Mouse (Mus musculus) frontal cortex, postnatal 10 days (tissue): ENCODE data around the gene Tspan2.
A peak's percentile ranks its signal among the peaks of the same experiment; 100 is the strongest.

ENCODE experiments used
- DNase-seq, 2 experiments: peaks; one replicate each; pipeline ENCODE4 v3.0.0; 2022; ENCODE audit warnings: low spot score in 2 of 2, mixed read lengths in 1 of 2

The Tspan2 gene

DNA sequence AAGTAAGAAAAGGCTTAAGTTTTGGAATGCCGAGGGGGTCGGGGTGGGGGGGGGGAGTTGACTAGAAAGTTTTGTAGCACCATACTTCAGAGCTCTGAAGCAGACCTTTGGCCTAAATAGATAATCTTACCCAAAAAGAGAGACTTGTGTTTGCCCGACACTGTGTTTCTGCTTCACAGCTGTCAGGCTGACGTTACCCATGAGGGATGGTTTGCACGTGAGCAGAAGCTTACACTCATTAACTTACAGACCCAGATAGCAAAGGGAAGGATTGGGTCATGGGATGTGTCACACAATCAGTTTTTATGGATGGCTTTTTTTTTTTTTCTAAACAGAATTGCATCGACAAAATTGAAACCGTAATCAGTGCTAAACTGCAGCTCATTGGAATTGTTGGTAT is 30.5 kb downstream of the Tspan2 start:
- DNase-seq, result no peak

GRCm38 (mm10) chr3:102773018-102773417 is 38.7 kb downstream of the Tspan2 start:
- DNase-seq, result no peak

DNA sequence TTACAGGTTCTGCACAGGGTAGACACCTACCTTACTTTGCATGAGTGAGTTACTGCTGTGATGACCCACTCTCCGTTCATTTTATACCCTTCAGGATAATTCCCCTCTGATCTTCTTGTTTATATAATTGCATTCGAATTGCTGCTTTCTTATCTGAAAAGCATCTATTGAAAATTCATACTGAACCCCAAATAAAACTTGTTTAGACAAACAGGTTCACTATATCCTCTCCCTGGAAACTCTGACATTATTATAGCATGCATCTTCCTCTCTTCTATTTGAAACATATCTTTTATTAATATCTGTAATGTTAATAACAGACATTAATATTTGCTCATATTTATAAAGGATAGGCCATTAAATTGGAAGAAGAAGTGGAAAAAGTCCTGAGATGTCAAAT is 48.3 kb downstream of the Tspan2 start, which contains the start of gene Tshb:
Gene Tshb, minus strand, starts transcription at position 101 of the 400 bp plus-strand sequence.
- no peak for DNase-seq

GRCm38 (mm10) chr3:102787369-102787768 is 53.0 kb downstream of the Tspan2 start:
- DNase-seq, result no peak

DNA sequence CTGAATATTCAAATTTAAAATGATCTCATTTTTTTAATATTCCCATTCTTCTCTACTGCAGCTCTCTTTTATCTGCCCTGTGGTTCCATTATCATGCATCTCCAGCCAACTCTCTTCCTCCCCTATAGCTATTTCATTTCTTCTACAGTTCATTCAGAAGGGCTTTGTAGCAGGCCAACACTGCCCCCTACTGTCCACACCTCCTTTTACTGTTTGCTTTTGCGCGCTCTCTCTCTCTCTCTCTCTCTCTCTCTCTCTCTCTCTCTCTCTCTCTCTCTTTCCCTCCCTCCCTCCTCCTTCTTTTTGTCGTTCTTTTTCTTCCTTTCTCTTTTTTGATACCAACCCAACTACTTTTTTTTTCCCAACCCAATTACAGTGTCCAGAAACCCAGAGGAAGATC is 69.6 kb downstream of the Tspan2 start:
- DNase-seq, result peak in 1 of 2 experiments; percentile 54

DNA sequence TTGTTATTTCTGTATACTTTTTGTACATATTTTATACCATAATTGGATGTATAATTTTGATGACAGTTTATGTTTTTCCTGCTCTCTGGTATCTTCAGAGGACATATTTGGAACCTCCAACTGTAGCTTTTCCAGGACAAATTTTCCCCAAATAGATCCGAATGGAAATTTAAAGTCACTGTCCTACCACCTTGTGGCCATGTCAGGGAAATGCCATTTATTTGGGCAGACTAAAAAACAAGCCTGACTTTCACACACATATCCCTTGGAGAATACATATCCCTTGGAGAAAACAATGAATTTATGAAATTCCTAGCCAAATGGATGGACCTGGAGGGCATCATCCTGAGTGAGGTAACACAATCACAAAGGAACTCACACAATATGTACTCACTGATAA is 108.1 kb downstream of the Tspan2 start:
- DNase-seq, result no peak

- no peak for DNase-seq
Observed at GRCm38 (mm10) chr3:102848661-102849060, 114.3 kb downstream of the Tspan2 start.
